Mouse (Mus musculus): Measurements from ENCODE around the gene a. TPM values are rescaled to one million over a fixed set of nuclear protein-coding genes. Genes with fewer than 3 reads are reported as not detected.
A peak's percentile ranks its signal among the peaks of the same experiment; 100 is the strongest.
"Not testable (repeated sequence)": the region's sequence is repeated elsewhere in the genome, so short reads cannot be mapped to it uniquely, and the experiment has no call there.

Gene a
- total RNA-seq, 2 experiments from 2014 or later: not detected

DNA sequence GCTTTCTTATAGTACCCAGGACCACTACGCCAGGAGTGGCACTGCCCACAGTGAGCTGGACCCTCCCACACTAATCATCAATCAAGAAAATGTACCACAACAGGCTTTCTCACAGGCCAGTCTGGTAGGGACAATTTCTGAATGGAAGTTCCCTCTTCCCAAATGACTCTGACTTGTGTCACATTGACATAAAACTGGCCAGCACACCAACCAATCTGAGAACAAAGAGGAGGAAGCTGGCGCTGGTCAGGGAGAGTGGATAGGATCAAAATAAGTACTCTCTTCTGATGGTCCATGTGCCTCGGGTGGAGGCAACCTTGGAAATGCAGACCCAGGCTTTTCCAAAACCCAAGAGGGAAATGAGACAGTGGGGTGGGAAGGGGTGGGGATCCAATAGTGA is 253.3 kb downstream of the a start:
- intact Hi-C loops (cut with DNase I): no loop called here
- DNase-seq: peak; percentile 10 to 24

DNA sequence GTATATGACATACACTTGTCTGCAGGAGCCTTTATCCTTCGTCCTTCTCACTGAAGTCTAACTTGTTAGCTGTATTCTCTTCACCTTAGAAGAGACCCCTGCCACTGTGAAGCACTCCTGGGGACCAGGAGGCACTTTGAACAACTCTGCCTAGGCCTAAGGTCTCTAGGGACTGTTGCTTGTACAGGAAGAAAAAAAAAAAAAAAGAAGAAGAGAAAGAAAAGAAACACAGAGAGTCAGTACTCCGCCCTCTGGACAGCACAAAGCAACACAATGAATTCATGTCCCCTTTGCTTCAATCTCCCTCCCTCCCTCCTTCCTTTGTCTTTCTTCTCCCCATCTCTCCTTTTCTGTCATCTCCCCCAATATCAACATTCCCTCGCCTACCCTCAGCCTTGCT is 253.9 kb downstream of the a start:
- intact Hi-C loops (cut with DNase I): no loop called here
- DNase-seq: no peak

DNA sequence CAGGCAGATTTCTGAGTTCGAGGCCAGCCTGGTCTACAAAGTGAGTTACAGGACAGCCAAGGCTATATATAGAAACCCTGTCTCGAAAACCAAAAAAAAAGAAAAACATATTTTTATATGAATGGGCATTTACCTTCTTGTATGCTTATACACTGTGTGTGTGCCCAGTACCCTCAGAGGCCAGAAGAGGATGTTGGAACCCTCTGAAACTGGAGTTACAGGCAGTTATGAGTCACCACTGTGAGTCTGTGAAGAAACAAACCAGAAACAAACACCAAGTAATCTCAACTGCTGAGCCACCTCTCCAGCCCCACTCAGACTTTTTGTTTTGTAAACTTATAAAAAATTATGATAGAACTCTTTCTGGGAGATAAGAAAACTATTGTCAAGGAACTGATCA is 255.6 kb downstream of the a start:
- intact Hi-C loops (cut with DNase I): no loop called here
- no peak for DNase-seq

DNA sequence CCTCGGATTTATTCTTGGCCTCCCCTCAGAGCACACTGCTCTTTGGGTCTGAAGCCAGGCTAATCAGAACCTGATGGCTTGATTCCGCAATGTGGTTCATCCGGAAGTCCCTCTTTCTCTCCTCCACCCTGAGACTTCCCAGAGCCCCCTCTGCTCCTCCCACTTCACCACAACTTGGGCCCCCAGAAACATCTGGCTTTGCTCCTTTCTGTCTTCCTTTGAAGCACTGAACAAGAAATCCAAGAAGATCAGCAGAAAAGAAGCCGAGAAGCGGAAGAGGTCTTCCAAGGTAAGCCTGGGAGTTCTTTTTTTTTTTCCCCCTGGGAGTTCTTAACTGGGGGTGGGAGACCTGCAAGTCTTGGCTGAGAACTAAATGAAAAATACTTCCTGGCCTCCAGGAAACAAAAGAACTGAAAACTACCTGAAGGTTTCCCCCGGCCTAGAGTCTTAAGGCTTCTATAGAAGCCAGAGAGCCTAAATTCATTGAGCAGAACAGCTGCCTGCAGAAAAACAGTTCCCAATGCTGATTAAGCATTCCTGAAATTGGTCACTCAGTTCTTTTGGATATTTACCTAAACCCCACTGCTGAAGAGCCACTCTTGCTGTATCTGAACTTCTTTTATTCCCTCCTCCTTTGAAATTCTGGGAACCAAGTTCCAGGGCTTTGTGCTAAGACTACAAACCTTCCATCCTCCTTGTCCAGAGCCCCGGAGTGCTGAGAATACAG is 256.4 kb downstream of the a start:
- intact Hi-C loops (cut with DNase I): no loop called here
- DNase-seq: no peak

DNA sequence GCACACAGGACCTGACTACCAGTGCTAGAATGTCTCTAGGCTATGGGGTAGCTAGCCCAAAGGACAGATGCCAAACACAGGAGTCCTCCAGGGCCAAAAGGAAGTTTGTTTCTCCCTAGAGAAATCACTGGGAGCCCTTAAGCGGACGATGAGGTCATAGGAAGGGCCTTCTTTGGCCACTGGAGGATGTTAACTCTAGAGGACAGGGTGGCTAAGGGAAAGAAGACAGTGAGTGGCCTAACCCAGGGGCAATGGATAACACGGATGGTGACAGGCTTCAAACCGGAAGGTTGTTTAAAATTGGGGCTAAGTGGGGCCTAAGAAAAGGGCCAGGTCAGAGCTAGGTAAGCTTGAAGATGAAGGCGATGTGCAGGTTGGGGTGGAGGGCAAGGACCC is 258.9 kb downstream of the a start:
- DNase-seq: peak; percentile 35 to 38
- intact Hi-C loops (cut with DNase I): no loop called here

DNA sequence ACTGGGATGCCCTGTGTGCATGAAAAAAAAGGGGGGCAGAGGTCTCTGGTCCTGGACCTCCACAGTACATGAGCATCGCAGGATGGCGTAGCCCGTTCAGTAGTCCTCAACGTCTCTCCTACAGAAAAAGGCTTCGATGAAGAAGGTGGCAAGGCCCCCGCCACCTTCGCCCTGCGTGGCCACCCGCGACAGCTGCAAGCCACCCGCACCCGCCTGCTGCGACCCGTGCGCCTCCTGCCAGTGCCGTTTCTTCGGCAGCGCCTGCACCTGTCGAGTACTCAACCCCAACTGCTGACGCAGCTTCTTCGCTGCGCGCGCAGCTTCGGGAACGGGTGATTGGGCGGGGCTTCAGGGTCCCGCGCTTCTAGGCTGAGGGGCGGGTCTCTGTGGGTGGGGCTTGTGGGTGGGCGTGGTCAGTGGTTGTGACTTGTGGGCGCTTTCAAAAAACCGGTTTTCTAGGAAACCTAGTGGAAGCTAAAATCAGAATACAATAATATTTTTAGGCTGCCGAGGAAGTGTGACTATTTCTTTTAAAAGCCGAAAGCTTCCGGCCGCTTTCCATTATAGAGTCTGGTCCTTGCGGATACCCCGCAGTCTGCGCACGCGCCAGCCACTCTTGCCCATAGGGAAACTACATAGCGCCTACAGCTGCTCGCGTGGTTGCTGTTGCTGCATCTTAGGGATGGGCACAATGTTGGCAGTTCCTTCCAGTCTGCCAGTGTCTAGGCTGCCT is 259.5 kb downstream of the a start:
- DNase-seq: peak; percentile 95 to 96
- intact Hi-C loops (cut with DNase I): loop anchor here (1.0 kb wide), 1 partner anchor 23 kb away; no protein-coding TSS in a partner anchor

DNA sequence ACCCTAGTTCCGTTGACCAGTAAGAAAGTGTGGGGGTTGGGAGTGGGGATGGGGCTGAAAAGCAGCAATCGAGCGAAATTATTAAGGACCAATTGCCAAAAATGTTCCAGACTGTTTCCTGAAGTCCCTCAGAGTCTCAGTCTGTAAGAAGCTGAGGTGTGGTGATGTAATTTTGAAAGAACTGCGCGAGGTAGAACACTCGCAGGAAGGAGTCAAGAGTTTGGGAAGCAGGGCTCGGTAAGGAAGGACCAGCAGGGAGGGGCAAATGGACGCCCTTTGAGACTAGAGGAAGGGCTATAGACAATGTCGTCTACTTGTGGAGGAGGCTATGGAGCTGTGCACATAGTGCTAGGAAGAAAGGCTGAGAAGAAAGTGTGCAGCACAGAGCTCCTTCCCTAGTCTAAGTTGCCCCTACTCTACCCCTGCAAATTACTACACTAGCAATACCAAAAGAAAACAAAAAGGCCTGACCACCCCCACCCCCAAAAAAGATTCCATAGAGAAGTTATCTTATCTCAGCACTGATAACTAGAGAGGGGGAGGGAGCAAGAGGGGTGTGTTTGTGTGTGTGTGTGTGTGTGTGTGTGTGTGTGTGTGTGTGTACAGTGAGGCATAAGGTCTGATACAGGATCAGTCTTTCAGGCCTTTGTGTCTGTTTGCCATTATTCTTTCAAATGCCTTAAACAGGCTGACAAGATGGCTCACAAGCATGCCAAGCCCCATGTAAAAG is 260.6 kb downstream of the a start:
- intact Hi-C loops (cut with DNase I): loop anchor here (1.0 kb wide), 1 partner anchor 22 kb away; no protein-coding TSS in a partner anchor
- DNase-seq: no peak

DNA sequence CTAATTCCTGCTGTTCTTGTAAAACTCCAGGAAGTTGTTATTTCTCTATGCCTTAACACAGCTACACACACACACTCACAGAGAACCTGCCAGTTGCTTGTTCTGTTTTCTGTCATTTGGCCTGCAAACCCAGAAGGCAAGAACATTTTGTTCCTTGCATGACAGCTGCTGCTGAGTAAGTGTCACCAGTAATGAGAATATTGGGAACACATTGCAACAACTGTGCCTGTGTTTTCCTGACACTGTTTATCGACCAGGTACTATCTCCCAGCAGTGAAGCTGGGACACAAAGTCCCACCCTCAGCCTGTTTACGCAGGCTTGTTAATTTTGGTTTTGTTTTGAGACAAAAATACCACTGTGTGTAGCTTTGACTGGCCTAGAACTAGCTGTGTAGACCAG is 261.5 kb downstream of the a start:
- DNase-seq: no peak

DNA sequence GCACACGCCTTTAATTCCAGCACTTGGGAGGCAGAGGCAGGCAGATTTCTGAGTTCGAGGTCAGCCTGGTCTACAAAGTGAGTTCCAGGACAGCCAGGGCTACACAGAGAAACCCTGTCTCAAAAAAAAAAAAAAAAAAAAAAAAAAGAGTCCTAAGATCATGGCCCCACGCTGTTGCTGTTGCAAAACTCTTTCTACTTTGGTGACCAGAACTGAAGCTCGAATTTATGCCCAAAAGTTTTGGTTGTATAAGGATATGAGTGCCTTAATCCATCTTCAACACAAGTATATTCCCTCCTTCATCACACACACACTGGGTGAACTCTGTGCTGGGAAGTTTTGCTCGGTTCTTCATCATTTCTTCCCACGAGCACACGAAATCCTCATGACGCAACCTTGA is 262.3 kb downstream of the a start:
- DNase-seq; intact Hi-C loops (cut with DNase I): not testable (repeated sequence)

More for the DNA sequence above, 261.5 kb downstream of the a start:
- intact Hi-C loops (cut with DNase I): no loop called here

DNA sequence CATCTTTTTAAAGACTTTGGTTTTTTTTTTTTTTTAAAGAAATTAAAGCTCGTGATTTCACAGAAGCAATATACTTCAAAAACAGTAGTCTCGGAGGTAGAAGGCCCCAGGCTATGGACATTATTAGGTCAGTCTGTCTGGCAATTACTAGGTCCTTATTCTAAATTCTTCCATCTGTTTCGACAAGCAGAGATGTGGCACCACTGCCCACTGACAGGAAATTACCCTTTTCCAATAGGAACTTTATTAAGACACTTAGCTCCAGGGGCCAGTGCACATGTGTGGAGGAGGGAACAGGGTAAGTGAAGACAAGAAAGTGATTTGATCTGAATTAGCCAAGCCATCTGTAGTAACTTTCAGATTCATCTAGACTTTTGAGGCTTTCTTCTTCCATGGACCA is 263.5 kb downstream of the a start:
- intact Hi-C loops (cut with DNase I): no loop called here
- no peak for DNase-seq

DNA sequence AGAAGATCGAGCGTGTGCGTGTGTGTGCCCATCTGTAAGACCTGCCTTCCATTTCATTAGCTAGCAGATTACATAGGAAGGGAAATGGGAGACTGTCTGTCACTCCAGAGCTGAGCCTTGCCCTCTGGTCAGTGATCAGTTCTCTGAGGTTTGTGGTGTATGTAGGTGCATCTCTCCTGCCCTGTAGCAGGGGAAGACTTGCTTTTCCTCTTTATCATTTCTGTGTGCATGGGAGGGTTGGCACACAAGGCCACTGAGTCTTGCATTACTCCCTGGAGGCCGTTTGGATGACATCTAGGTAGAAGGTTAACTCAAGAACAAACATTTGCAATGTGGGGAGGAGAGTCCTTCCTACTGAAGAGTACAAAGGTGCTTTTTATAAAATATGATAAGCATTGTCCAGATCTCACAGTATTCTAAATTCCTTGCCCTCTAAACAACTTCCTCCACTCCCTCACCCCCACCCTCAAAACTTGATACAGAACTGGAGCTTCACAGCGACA is 264.9 kb downstream of the a start:
- intact Hi-C loops (cut with DNase I): no loop called here

DNA sequence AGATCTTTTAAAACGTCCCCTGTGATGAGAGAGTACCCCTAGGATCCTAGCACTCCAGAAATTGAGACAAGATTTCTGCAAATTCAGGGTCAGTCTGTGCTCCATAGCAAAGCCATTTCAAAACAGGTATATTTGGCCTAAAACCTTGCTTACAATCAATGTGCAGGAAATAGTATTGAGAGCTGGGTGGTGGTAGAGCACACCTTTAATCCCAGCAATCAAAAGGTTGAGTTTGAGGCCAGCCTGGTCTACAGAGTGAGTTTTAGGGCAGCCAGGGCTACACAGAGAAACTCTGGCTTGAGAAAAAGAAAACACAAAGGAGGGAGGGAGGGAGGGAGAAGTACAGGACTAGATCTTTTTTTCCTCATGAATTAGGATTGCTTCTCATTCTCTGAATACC is 266.2 kb downstream of the a start:
- intact Hi-C loops (cut with DNase I): no loop called here
- DNase-seq: no peak

More for the DNA sequence above, 264.9 kb downstream of the a start:
- DNase-seq: no peak

DNA sequence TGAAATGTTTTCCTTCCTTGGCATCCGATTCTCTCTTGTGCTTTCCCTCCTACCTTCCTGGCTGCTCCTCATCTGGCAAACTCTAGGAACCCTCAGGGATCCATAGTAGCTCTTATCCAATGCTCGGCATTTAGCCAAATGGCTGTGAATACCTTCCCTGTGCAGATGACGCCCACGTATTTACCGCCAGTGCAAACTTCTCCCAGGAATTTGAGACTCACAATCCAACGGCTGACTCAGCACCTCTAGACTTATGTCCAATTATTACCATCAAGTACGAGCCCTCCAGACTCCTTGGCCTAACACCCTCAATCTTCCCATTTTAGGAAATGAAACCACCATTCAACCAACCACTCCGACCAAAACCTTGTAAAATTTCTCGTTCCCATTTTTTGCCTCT is 279.8 kb downstream of the a start:
- intact Hi-C loops (cut with DNase I): no loop called here
- DNase-seq: no peak

DNA sequence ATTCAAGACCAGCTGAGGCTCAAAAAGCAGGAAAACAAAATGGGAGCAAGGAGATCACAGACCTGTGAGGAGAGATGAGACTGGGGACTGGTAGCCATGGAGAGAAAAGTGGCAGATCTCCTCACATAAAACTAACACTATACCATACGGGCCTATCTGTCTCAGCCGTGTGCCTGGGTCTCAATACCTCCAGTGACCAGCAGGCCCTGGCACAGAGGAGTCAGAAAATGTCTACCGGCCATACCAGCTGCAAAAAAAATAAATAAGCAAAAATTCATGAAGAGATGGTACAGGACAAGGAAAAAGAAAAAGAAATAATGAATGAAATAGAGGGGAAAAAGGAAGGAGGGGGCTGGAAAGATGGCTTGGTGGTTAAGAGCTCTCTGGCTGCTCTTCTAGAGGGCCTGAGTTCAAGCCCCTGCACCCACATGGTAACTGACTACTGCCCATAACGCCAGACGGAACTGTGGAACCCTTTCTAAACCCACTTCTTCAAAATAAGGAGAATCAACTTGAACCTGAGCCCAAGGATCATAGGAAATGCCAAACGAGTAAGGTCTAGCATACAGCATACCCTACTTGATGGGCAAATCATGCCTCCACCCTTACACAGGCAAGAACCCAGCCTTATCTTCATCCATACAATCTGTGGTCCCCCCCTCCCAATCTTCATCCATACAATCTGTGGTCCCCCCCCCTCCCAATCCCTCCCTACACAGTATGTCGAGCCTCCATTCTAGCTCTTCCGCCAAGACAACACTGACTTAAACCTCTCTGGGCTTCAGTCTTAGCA is 281.3 kb downstream of the a start:
- no peak for DNase-seq
- intact Hi-C loops (cut with DNase I): loop anchor here (1.0 kb wide), 1 partner anchor 21 kb away; no protein-coding TSS in a partner anchor

DNA sequence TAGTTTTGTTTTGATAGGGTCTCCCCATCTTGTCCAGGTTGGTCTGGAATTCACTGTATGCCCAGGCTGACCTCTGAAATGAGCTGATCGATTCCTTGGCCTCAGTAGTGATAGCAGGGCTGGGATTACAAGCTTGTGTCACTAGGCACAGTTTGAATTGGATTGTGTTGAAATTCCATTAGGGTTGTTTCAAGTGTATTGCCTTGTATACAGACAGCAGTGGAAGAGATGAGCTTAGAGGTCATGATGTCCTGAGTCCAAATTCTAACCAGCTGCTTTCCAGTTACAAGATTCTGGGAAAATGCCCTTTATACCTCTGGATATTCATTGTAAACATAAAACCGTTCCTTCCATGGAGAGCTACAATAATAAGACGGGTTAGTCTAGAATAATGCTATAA is 282.1 kb downstream of the a start:
- intact Hi-C loops (cut with DNase I): loop anchor here (1.0 kb wide), 1 partner anchor 22 kb away; no protein-coding TSS in a partner anchor
- DNase-seq: no peak

DNA sequence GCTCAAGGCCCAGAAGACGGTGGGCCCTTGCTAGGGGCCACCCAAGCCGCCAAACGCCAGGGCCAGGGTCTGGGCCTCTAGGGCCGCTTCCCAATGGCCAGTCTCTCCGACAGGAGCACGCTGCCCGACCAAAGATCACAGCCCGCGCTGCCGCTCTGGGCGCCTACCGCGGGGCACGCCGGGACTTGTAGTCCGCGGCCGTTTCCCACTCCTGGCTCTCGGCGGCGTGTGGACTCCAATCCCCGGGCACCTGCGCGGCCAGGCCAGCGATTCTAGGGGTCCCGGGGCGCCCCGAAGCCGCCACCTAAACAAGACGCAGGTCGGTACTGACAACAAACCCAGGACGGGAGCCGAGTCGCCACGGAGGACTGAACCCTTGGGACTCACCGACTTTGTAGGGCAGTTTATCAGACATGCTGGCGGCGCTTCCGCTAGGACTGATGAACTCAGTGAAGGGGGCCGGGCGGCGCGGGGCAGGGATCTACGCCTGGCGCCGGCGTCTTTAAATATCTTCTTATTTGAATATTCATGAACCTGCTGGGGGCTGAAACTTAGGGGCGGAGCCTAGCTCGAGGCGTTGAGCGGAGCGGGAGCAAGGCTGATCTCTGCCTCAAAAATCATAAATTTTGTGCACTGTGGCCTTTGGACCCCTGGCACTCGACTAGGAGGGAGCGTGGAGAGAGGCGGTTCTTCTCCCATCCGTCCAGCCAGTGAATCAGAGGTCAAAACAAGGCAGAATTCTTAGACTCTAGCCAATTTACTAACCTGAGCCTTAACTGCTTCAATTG is 283.0 kb downstream of the a start, which contains the start of gene Ahcy:
Ahcy (minus strand) TSS at position 520 of the 788 bp plus-strand sequence.
- intact Hi-C loops (cut with DNase I): loop anchor here (1.0 kb wide), 1 partner anchor 23 kb away; no protein-coding TSS in a partner anchor
- peak; percentile 93 for DNase-seq

DNA sequence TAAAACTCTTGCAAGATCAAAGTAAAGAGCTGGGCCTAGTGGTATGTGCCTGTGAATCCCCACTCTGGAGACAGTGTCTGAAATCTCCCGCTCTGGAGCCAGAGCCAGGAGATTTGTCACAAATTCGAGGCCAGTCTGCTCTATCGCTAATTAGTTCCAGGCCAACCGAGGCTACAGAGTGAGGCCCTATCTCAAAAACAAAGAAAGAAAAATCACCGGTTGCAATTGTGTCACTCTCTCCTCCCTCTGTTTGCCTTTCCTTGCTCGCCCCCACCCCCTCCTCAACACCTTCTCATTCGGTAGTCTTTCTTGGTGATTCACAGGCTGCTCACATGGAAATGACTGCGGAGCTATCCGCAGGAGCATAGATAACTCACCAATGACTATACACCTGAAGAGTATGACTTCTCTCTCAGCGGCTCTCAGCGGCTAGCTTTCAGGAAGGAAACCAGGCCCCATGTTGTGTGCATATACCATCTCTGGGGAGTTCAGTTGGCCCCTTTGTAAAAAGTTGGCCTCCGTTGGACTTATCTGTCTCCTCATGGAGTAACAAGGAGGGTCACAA is 283.6 kb downstream of the a start:
- peak in 1 of 2 experiments; percentile 13 for DNase-seq
- intact Hi-C loops (cut with DNase I): no loop called here

DNA sequence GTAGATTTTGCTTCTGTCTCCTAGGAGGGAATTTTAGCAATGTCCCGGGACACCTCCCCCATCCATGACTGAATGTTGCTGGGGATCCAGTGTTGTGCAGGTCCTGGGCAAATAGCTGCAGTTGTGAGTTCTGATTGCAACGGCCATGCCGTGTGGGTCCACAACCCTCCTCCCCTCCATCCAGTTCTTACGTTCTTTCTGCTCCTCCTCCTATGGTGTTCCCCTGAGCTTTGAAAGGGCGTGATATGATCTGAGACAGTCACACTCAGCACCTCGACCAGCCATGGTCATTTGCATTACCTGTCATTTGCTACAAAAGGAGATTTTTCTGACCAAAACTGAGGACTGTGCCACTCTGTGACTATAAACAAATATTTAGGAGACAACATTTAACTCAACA is 284.4 kb downstream of the a start:
- no peak for DNase-seq
- intact Hi-C loops (cut with DNase I): no loop called here

Data from heart, postnatal 10 days (tissue).